Mouse (Mus musculus) spleen, postnatal 4 days (tissue): Measurements from ENCODE around the gene Kif2a.
A peak's percentile ranks its signal among the peaks of the same experiment; 100 is the strongest.
"Not testable (repeated sequence)": the region's sequence is repeated elsewhere in the genome, so short reads cannot be mapped to it uniquely, and the experiment has no call there.

Experiments used
- DNase-seq, 2 experiments: peaks; one replicate each; pipeline ENCODE4 v3.0.0; 2022; ENCODE audit warnings: low spot score in 2 of 2

Gene Kif2a

DNA sequence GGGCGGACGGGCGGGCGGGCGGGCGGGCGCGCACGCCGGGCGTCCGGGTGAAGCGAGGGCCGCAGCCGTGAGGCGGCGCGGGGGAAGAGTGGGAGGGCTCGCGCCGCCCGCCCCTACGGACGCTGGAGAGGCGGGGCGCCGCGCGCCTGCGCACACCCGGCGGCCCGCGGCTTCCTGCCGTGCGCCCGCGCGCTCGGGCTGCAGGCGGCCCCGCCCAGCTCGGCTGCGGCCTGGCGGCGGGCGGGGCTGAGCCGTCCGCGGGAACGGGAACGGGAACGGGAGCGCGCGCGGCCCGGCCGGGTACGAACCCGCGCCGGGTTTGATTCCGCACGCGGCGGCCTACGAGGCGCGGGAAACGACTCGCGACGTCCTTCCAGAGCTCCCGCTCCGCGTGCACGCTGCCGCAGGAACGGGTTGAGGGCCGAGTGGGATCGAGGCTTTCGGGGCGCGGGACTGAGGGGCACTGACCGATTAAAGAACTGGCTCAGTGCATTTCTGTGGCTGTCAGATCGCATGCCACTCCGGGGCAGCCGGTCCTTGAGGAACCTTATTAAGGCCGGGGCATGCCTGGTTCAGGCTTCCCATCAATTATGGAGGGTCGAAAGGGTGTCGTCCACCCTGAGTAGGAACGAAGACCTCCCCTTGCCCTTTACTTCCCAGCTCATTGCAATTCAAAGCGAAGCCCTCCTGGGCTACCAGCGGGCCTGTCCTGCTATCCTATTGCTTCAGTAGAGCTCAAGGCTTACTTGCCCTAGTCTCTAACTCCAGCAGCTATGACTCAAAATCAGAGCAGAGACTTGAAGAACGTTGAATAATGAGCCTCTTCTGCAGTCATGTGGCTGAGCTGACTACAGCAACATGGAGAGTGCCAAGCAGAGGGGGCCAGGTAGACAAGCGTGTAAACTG lies 593 bp upstream of the Kif2a start:
- DNase-seq = peak; percentile 81 to 90

- no peak for DNase-seq
Measured at GRCm38 (mm10) chr13:107019443-107019842, 2.5 kb downstream of the Kif2a start.

GRCm38 (mm10) chr13:107013926-107014325 lies 8.0 kb downstream of the Kif2a start:
- no peak for DNase-seq

DNA sequence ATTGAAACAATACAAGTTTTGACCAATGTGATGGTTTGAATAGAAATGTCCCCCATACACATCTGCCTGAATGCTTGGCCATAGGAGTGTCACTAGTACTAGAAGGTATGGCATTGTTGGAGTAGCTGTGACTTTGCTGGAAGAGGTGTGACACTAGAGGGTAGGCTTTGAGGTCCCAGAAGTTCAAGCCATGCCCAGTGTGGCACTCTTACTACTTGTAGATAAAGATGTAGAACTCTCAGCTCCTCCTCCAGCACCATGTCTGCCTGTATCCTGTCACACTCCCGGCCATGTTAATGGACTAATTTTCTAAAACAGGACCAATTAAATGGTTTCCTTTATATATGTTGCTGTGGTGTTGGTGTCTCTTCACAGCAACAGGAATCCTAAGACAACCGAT lies 10.3 kb downstream of the Kif2a start:
- DNase-seq = no peak

GRCm38 (mm10) chr13:107008174-107008573 lies 13.8 kb downstream of the Kif2a start:
- DNase-seq = no peak

DNA sequence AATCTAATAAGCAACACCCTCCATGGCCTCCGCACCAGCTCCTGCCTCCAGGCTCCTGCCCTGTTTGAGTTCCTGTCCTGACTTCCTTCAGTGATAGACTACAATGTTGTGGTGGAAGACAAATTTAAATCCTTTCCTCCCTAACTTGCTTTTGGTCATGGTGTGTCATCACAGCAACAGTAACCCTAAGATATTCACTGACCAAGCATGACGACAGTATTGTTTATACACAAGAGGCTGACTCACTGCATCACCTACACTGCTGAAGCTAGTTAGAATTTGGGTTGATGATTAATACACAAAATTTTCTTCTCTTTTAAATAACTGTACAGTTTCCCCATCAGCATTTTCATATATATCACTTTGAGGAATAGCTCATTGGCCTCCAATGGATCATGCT lies 18.7 kb downstream of the Kif2a start:
- DNase-seq = no peak

DNA sequence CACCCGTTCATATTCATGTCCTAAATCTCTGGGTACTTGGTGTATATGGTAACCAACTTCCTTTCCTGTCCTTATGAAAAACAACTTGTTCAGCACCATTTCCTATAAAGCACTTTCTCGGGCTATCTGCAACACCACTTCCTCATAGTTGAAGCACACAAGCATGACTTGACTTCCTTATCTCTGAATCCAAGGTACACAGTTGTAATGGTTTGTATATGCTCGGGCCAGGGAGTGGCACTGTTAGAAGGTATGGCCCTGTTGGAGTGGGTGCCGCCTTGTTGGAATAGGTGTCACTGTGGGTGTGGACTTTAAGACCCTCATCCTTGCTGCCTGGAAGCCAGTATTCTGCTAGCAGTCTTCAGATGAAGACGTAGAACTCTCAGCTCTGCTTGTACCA lies 23.3 kb downstream of the Kif2a start:
- peak; percentile 46 to 70 for DNase-seq

- DNase-seq = no peak
Measured at GRCm38 (mm10) chr13:106998026-106998425, 23.9 kb downstream of the Kif2a start.

DNA sequence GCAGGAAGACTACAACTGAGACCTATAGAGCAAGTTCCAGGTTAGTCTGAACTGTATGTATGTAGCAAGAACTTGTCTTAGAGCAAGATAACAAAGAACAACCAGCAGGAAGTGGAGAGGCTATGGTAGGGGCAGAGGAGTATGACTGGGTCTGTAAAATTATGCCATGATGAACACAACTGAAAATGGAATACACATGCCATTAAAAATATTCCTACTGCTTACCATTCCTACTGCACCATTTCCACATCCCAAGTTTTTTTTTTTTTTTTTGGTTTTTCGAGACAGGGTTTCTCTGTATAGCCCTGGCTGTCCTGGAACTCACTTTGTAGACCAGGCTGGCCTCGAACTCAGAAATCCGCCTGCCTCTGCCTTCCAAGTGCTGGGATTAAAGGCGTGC lies 24.4 kb downstream of the Kif2a start:
- DNase-seq = not testable (repeated sequence)

DNA sequence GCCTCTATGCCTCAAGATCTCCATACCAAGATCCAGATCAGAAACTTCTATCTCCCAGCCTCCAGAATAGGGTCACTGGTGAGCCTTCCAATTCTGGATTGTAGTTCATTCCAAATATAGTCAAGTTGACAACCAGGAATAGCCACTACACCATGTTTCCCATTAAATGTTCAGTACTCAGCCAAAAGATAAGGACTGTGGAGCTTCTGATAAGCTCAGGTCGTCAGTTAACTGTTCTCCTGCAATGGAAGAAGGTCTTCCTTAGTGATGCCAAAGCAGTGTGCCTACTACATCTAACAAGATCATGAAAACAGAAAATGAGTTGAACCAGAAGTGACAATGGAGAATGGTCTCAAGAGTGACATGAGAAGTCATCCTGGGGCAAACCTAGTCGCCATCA lies 25.0 kb downstream of the Kif2a start:
- DNase-seq = no peak

DNA sequence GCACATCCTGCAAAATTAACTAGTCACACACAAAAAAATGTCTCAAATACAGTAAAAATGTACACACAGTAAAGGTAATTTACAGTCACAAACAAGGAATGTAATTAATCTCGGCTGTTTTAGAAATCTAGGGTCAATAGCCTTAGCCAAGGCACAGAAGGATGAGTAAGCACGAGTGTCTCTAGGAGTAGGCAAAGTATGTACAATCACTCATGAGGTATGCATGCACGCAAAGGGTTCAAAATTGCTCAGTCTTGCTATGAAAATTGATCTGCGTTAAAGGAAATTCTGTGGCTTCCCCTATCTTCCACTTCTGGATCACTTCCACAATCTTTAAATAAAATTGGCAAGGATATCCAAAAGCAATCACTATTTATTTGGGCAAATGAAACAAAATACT lies 60.4 kb downstream of the Kif2a start:
- DNase-seq = no peak

DNA sequence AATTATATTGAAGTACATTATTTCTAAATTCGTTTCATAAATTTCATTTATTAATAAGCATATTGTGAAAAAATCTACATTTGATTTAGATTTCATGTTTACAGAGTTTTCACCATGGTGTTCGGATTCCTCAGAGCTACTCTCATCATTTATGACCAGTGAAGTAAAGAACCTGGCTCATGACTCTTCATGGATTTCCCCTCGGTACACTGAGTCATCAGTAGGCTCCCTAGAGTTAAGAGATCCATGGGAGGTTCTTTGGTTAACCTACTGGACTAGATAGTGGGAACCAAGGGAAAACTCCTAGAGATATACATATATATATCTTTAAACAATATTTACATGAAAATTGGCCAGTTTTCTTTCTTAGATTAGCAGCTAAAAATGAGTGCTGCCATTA lies 61.4 kb downstream of the Kif2a start:
- no peak for DNase-seq

- no peak for DNase-seq
Measured at GRCm38 (mm10) chr13:106958286-106958685, 63.6 kb downstream of the Kif2a start.

DNA sequence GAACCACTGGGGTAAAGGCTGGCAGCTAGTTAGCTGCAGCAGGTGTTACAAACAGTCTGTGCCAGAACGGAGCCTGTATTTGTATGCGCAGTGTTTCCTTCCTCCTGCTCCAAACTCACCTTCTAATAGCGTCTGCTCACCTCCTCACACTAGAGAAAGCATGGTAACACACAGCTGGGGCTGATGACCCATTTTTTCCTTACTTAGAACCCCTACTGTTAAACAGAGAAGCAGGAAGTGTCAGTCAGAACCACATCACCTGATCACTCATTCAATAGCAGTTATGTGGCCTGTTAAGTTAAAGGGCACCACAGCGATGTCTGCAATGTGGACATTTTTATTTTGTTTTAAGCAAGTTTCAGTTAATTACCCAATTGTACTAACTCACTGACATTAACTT lies 64.4 kb downstream of the Kif2a start:
- no peak for DNase-seq

GRCm38 (mm10) chr13:106954880-106955279 lies 67.0 kb downstream of the Kif2a start:
- DNase-seq = no peak

GRCm38 (mm10) chr13:106947583-106947982 lies 74.3 kb downstream of the Kif2a start:
- DNase-seq = peak in 1 of 2 experiments; percentile 49

DNA sequence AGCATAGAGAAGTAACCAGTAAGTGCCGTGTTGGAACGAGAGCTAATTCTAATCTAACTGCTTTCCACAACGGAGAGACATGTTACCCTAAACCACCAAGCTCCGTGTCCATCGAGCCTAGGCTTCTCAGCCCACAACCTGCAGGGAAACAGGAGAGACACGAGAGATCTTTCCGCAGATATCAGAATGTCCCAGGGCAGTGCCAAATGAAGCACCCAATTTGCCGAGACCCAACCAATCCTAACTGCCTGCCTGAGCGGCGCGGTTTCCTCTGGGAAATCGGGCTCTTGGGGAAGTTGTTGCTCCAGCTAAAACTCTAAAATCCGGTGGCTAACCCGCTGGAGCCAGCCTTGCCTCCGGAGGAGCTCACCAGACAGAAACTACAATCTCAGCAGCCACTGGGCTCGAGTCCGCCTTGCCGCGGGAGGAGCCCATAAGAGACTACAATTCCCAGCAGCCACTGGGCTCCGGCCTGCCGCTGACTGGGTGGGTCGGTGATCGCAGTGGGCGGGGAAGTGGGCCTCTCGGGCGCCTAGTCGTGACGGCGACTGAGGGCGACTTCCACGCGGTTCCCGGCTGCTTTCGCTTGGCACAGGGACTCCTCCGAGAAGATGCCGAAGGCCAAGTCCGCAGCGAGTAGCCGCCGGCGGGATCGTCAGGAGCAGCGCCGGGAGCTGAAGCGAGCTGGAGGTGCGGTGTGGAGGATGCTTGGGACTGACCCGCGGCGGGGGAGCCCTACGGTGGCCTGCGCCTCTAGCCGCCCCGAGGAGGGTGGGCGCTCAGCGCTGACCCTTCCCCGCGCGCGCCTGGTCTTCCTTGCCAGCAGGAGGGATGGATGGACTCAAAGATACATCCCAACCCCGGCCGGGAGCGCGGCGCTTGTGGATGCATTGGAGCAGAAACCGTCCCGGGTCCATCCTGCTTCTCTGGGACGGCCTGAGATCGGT lies 75.1 kb downstream of the Kif2a start, which contains the start of gene Dimt1:
Dimt1 (plus strand) TSS at position 534 of the 947 bp plus-strand sequence.
- peak; percentile 94 to 96 for DNase-seq

DNA sequence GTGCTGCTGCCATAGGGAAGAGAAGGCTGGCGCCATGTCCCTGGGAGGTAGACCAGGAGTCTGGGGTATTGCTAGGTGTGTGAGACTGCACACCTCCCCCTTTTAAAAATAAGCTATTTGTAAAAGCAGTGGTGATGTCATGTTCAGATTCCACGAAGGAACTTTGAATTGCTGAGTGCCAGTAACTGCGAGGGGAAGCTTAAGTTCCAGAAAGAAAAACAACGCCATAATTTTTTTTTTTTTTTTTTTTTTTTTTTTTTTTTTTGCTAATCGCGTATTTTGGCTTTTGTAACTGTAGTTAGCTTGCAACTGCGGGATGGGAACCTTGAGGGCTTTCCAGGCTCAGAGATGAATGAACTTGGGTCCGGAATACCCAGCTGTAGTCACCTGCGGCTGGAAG lies 76.4 kb downstream of the Kif2a start:
- no peak for DNase-seq

DNA sequence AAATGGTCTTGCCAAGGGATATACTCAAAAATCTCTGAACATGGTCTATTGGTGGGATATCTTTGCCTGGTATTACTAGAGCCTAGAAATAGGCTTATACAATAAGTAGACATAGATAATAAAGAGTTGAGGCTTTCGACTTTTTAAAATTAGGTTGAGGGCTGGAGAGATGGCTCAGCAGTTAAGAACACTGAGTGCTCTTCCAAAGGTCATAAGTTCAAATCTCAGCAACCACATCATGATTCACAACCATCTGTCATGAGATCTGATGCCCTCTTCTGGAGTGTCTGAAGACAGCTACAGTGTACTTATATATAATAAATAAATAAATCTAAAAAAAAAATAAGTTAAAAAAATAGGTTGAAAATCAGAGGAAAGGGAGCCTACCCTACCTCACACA lies 79.2 kb downstream of the Kif2a start:
- DNase-seq = no peak

DNA sequence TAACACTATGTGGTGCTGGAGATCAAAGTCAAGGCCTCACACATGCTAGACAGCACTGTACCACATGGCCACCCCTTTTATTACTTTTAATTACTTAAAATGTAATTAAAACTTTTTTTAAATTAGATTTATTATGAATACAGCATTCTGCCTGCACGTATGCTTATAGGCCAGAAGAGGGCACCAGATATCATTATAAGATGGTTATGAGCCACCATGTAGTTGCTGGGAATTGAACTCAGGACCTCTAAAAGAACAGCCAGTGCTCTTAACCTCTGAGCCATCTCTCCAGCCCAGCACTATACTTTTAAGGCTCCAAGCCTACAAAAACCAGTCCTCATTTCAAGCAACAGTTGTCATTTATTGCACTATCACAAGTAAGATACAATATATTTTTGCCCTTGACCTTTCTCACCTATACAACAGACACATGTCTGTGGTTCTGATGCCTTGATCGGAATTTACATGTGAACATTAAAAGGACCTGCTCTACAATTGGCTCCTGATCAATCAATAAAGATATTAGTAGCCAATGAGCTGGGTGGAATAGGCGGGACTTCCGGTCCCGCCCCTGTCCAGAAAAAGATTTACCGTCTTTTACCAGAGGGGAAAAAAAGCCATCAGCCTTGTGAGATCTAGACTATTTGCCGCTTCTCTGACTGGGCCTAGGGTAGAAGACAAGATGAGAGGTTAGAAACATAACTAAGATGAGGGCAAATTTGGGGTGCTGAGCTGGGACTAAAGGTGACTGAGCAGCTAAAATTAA lies 80.5 kb downstream of the Kif2a start:
- DNase-seq = no peak

DNA sequence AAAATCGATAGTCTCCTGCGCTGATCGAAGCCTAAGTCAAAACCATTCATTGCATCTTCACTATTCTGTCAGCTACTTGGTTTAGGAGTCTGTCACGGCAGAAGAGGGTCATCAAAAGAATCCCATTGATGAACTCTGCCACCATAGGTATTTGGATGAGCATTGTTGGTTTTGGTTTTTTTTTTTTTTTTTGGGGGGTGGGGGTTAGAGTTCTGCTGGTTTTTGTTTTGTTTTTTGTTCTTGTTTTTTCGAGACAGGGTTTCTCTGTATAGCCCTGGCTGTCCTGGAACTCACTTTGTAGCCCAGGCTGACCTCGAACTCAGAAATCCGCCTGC lies 84.8 kb downstream of the Kif2a start:
- no peak for DNase-seq
